Mouse (Mus musculus) embryonic facial prominence, embryonic 12.5 days (tissue): ENCODE measurements at regions not wholly inside any gene's neighbourhood (a gene's known extent, or its start where the extent isn't known, plus 50 kb on each side); places are given as distances from the start of the nearest gene placed in this dataset.

Experiments used
- ATAC-seq: fragments of 200-750 bp; cut with Nextera tagmentation; 2 replicates; pipeline ENCODE4 v1.8.0; 2017; ENCODE audit not compliant: insufficient number of reproducible peaks, insufficient read depth, low FRiP score, low TSS enrichment
- H3K27ac ChIP-seq: fragments of 300-500 bp; sonication (generic); 2 replicates; pipeline ENCODE4 v1.5.1; 2016; ENCODE audit warnings: mild to moderate bottlenecking
- H3K27me3 ChIP-seq: fragments of 300-500 bp; sonication (generic); 2 replicates; pipeline ENCODE4 v1.6.1; 2016; ENCODE audit warnings: mild to moderate bottlenecking, moderate library complexity
- H3K36me3 ChIP-seq: fragments of 300-500 bp; sonication (generic); 2 replicates; pipeline ENCODE4 v1.6.1; 2016; ENCODE audit warnings: mild to moderate bottlenecking
- H3K4me1 ChIP-seq: fragments of 300-500 bp; sonication (generic); 2 replicates; pipeline ENCODE4 v1.6.1; 2016
- H3K4me2 ChIP-seq: fragments of 300-500 bp; sonication (generic); replicated peaks from 2 replicates; pipeline ENCODE4 v1.6.1; 2016; ENCODE audit warnings: mild to moderate bottlenecking, moderate library complexity
- H3K4me3 ChIP-seq: fragments of 300-500 bp; sonication (generic); 2 replicates; pipeline ENCODE4 v1.5.1; 2016; ENCODE audit warnings: mild to moderate bottlenecking
- H3K9ac ChIP-seq: fragments of 300-500 bp; sonication (generic); 2 replicates; pipeline ENCODE4 v1.6.1; 2016; ENCODE audit warnings: mild to moderate bottlenecking, moderate library complexity
- H3K9me3 ChIP-seq: fragments of 300-500 bp; sonication (generic); 2 replicates; pipeline ENCODE4 v1.6.1; 2016; ENCODE audit warnings: mild to moderate bottlenecking, moderate library complexity
- WGBS: fragments of 180-500 bp; shearing (Covaris S2); methylation state at CpG from one replicate; pipeline ENCODE4 v1.1.7; 2016; 5-methylcytosine and 5-hydroxymethylcytosine counted together

GRCm38 (mm10) chr9:43934012-43934690 is 109.0 kb upstream of the Thy1 start:
- Histone ChIP-seq H3K27ac (no peak overlapping the region), H3K9me3 (no peaks in the 10 kb centered on the region), H3K4me3 (no peak overlapping the region), H3K4me2 (no peak overlapping the region), H3K27me3 (peaks cover 23% of the 10 kb centered on the region; the same call in 1 of the 2 replicates), H3K36me3 (no peaks in the 10 kb centered on the region), H3K4me1 (no peaks in the 10 kb centered on the region), H3K9ac (no peak overlapping the region)
- WGBS: 32% methylated on average over 18 of the region's 18 CpGs
- ATAC-seq: 0 out of 2 replicates have a peak, but pooled peaks have one; percentile 15

- peaks cover 23% of the 10 kb centered on the region; the same call in 1 of the 2 replicates for H3K27me3 ChIP-seq
- no peaks in the 10 kb centered on the region for H3K4me1 ChIP-seq
- H3K4me3 ChIP-seq: no peak overlapping the region
- H3K4me2 ChIP-seq: no peak overlapping the region
- H3K27ac ChIP-seq: no peak overlapping the region
- no peak for ATAC-seq
- no peaks in the 10 kb centered on the region for H3K9me3 ChIP-seq
- H3K36me3 ChIP-seq: no peaks in the 10 kb centered on the region
- WGBS: 19% methylated on average over 5 of the region's 5 CpGs
- no peak overlapping the region for H3K9ac ChIP-seq
These were observed 108.5 kb upstream of the Thy1 start for GRCm38 (mm10) chr9:43934691-43935064.

- H3K36me3 ChIP-seq: no peaks in the 10 kb centered on the region
- WGBS: 71% methylated on average over 11 of the region's 11 CpGs
- no peaks in the 10 kb centered on the region for H3K9me3 ChIP-seq
- no peak overlapping the region for H3K9ac ChIP-seq
- H3K4me2 ChIP-seq: no peak overlapping the region
- ATAC-seq: no peak
- no peaks in the 10 kb centered on the region for H3K4me1 ChIP-seq
- peaks cover 15% of the 10 kb centered on the region; the same call in 1 of the 2 replicates for H3K27me3 ChIP-seq
- no peak overlapping the region for H3K4me3 ChIP-seq
- H3K27ac ChIP-seq: no peak overlapping the region
These were observed 103.8 kb upstream of the Thy1 start for GRCm38 (mm10) chr9:43939336-43939735.

GRCm38 (mm10) chr9:43942147-43942546 is 101.0 kb upstream of the Thy1 start:
- H3K4me1 ChIP-seq: no peaks in the 10 kb centered on the region
- no peak overlapping the region for H3K27ac ChIP-seq
- H3K9ac ChIP-seq: no peak overlapping the region
- H3K4me2 ChIP-seq: no peak overlapping the region
- ATAC-seq: no peak
- H3K36me3 ChIP-seq: no peaks in the 10 kb centered on the region
- no peaks in the 10 kb centered on the region for H3K27me3 ChIP-seq
- WGBS: 79% methylated on average over 5 of the region's 5 CpGs
- H3K9me3 ChIP-seq: no peaks in the 10 kb centered on the region
- no peak overlapping the region for H3K4me3 ChIP-seq

- H3K9me3 ChIP-seq: no peaks in the 10 kb centered on the region
- H3K36me3 ChIP-seq: no peaks in the 10 kb centered on the region
- ATAC-seq: no peak
- H3K27me3 ChIP-seq: no peaks in the 10 kb centered on the region
- no peak overlapping the region for H3K4me3 ChIP-seq
- no peak overlapping the region for H3K27ac ChIP-seq
- no peak overlapping the region for H3K9ac ChIP-seq
- H3K4me2 ChIP-seq: no peak overlapping the region
- H3K4me1 ChIP-seq: peaks cover 6% of the 10 kb centered on the region; the same call in 1 of the 2 replicates
- 27% methylated on average over 6 of the region's 6 CpGs for WGBS
These were observed 99.7 kb upstream of the Thy1 start for GRCm38 (mm10) chr9:43943522-43943921.

- H3K9me3 ChIP-seq: no peaks in the 10 kb centered on the region
- H3K27me3 ChIP-seq: no peaks in the 10 kb centered on the region
- no peak overlapping the region for H3K27ac ChIP-seq
- H3K36me3 ChIP-seq: no peaks in the 10 kb centered on the region
- ATAC-seq: no peak
- H3K4me1 ChIP-seq: peaks cover 6% of the 10 kb centered on the region; the same call in 1 of the 2 replicates
- no peak overlapping the region for H3K4me2 ChIP-seq
- WGBS: 82% methylated on average over 13 of the region's 13 CpGs
- no peak overlapping the region for H3K4me3 ChIP-seq
- no peak overlapping the region for H3K9ac ChIP-seq
These were observed 98.1 kb upstream of the Thy1 start for GRCm38 (mm10) chr9:43944816-43945741.

GRCm38 (mm10) chr9:43945997-43946649 is 97.1 kb upstream of the Thy1 start:
- Histone ChIP-seq H3K9me3 (no peaks in the 10 kb centered on the region), H3K4me1 (peaks cover 6% of the 10 kb centered on the region; the same call in 1 of the 2 replicates), H3K4me2 (no peak overlapping the region), H3K36me3 (no peaks in the 10 kb centered on the region), H3K27me3 (no peaks in the 10 kb centered on the region), H3K4me3 (no peak overlapping the region), H3K27ac (no peak overlapping the region), H3K9ac (no peak overlapping the region)
- 85% methylated on average over 13 of the region's 13 CpGs for WGBS
- ATAC-seq: no peak

GRCm38 (mm10) chr9:43947089-43947488 is 96.1 kb upstream of the Thy1 start:
- 54% methylated on average over 5 of the region's 5 CpGs for WGBS
- no peaks in the 10 kb centered on the region for H3K9me3 ChIP-seq
- H3K4me1 ChIP-seq: peaks cover 6% of the 10 kb centered on the region; the same call in 1 of the 2 replicates
- H3K36me3 ChIP-seq: no peaks in the 10 kb centered on the region
- no peak overlapping the region for H3K27ac ChIP-seq
- H3K27me3 ChIP-seq: no peaks in the 10 kb centered on the region
- no peak overlapping the region for H3K9ac ChIP-seq
- no peak overlapping the region for H3K4me2 ChIP-seq
- no peak overlapping the region for H3K4me3 ChIP-seq
- no peak for ATAC-seq

GRCm38 (mm10) chr9:43947490-43948150 is 95.6 kb upstream of the Thy1 start:
- no peak overlapping the region for H3K4me2 ChIP-seq
- 22% methylated on average over 11 of the region's 11 CpGs for WGBS
- ATAC-seq: no peak
- no peaks in the 10 kb centered on the region for H3K9me3 ChIP-seq
- peaks cover 6% of the 10 kb centered on the region; the same call in 1 of the 2 replicates for H3K4me1 ChIP-seq
- H3K27ac ChIP-seq: no peak overlapping the region
- H3K36me3 ChIP-seq: no peaks in the 10 kb centered on the region
- no peak overlapping the region for H3K4me3 ChIP-seq
- no peaks in the 10 kb centered on the region for H3K27me3 ChIP-seq
- H3K9ac ChIP-seq: no peak overlapping the region

- Histone ChIP-seq H3K4me3 (no peak overlapping the region), H3K36me3 (no peaks in the 10 kb centered on the region), H3K4me2 (no peak overlapping the region), H3K9me3 (no peaks in the 10 kb centered on the region), H3K27ac (no peak overlapping the region), H3K27me3 (no peaks in the 10 kb centered on the region; the same call in 1 of the 2 replicates), H3K9ac (no peak overlapping the region), H3K4me1 (no peaks in the 10 kb centered on the region)
- ATAC-seq: no peak
- 36% methylated on average over 7 of the region's 7 CpGs for WGBS
These were observed 90.1 kb upstream of the Thy1 start for GRCm38 (mm10) chr9:43953128-43953527.

GRCm38 (mm10) chr9:43959541-43959940 is 83.6 kb upstream of the Thy1 start:
- Histone ChIP-seq H3K4me1 (no peaks in the 10 kb centered on the region), H3K27ac (no peak overlapping the region), H3K9ac (no peak overlapping the region), H3K4me2 (no peak overlapping the region), H3K27me3 (no peaks in the 10 kb centered on the region), H3K9me3 (no peaks in the 10 kb centered on the region), H3K36me3 (no peaks in the 10 kb centered on the region), H3K4me3 (no peak overlapping the region)
- 21% methylated on average over 9 of the region's 9 CpGs for WGBS
- ATAC-seq: no peak
